Mouse (Mus musculus) lung, embryonic 16.5 days (tissue): ENCODE results near the gene Pmvk. TPM values are rescaled to one million over a fixed set of nuclear protein-coding genes. Genes with fewer than 3 reads are reported as not detected.
A peak's percentile ranks its signal among the peaks of the same experiment; 100 is the strongest.
"Not testable (repeated sequence)": the region's sequence is repeated elsewhere in the genome, so short reads cannot be mapped to it uniquely, and the experiment has no call there.

Experiments used
- ATAC-seq: fragments of 200-750 bp; cut with Nextera tagmentation; 2 replicates; pipeline ENCODE4 v1.8.0; 2017; ENCODE audit warnings: low read depth, mild to moderate bottlenecking, moderate library complexity
- H3K27ac ChIP-seq: fragments of 300-500 bp; sonication (generic); 2 replicates; pipeline ENCODE4 v1.5.1; 2014; ENCODE audit warnings: mild to moderate bottlenecking, control low read depth, low read length
- H3K27me3 ChIP-seq: fragments of 300-500 bp; sonication (generic); 2 replicates; pipeline ENCODE4 v1.6.1; 2014; ENCODE audit warnings: low read depth, low read length, mixed read lengths; ENCODE audit not compliant: control insufficient read depth, insufficient read depth
- H3K36me3 ChIP-seq: fragments of 300-500 bp; sonication (generic); 2 replicates; pipeline ENCODE4 v1.6.1; 2014; ENCODE audit warnings: low read length; ENCODE audit not compliant: control insufficient read depth, insufficient read depth
- H3K4me1 ChIP-seq: fragments of 300-500 bp; sonication (generic); replicated peaks from 2 replicates; pipeline ENCODE4 v1.6.1; 2014; ENCODE audit warnings: low read length, mixed read lengths; ENCODE audit not compliant: control insufficient read depth, insufficient read depth
- H3K4me2 ChIP-seq: fragments of 300-500 bp; sonication (generic); 2 replicates; pipeline ENCODE4 v1.6.1; 2014; ENCODE audit warnings: low read depth, low read length, control low read depth
- H3K4me3 ChIP-seq: fragments of 300-500 bp; sonication (generic); 2 replicates; pipeline ENCODE4 v1.5.1; 2014; ENCODE audit warnings: mild to moderate bottlenecking, low read length, control low read depth
- H3K9ac ChIP-seq: fragments of 300-500 bp; sonication (generic); 2 replicates; pipeline ENCODE4 v1.6.1; 2014; ENCODE audit warnings: low read length, control low read depth
- H3K9me3 ChIP-seq: fragments of 300-500 bp; sonication (generic); 2 replicates; pipeline ENCODE4 v1.6.1; 2016; ENCODE audit warnings: low read length; ENCODE audit not compliant: control insufficient read depth
- whole genome bisulfite sequencing: fragments of 180-500 bp; shearing (Covaris S2); extraction: QIAGEN DNeasy Blood & Tissue Kit; methylation state at CpG from one replicate; pipeline ENCODE4 v1.1.7; 2014; 5-methylcytosine and 5-hydroxymethylcytosine counted together
- polyA plus RNA-seq: library from polyadenylated mRNA; unstranded; fragments of >200 nt; fragmentation: Nextera tagmentation; extraction: Ambion mirVana; gene quantifications from 2 replicates; pipeline ENCODE4 v1.2.1, GENCODE M21; 2015

The Pmvk gene
- polyA plus RNA-seq, 1 experiment from 2014 or later, result 44.4 TPM

DNA sequence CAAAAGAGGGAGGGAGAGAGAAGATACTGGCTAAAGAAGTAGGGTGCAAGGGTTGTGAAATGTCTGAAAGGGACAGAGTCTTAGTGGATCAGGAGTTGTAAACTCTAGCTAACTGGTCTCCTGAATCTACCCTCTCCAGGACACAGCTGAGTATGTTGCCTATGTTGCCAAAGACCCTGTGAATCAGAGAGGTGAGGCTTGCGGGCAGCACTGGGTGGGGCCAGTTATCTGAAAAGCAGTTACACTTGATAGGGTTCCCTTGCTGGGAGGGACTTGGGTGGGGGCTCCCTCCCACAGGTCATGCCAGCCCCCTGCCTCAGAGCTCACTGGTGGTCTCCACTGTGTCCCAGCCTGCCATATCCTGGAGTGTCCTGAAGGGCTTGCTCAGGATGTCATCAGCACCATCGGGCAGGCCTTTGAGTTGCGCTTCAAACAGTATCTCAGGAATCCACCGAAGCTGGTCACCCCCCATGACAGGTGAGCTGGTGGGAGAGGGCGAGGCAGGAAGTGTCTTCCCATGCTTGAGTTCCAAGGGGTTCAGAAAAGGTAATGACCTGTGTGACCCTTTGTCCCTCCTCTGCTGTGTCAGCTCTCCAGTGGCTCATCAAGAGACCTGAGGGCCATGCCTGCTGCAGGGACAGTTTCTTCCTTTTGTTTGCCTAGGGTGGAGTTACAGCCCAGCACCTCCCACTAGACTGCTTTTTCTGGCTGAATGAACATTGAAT, 29.8 kb upstream of the Pmvk start:
- Histone ChIP-seq H3K27ac (no peak overlapping the region), H3K4me1 (peaks cover 22% of the 10 kb centered on the region), H3K27me3 (no peaks in the 10 kb centered on the region), H3K4me2 (no peak overlapping the region), H3K9me3 (no peaks in the 10 kb centered on the region), H3K36me3 (peaks cover 30% of the 10 kb centered on the region), H3K4me3 (no peak overlapping the region), H3K9ac (no peak overlapping the region)
- ATAC-seq, result no peak
- WGBS, result 88% methylated on average over 5 of the region's 5 CpGs

- no peak overlapping the region for H3K4me3 ChIP-seq
- 83% methylated on average over 5 of the region's 5 CpGs for WGBS
- no peaks in the 10 kb centered on the region for H3K27me3 ChIP-seq
- H3K9me3 ChIP-seq, result no peaks in the 10 kb centered on the region
- H3K27ac ChIP-seq, result no peak overlapping the region
- peaks cover 30% of the 10 kb centered on the region for H3K36me3 ChIP-seq
- H3K4me2 ChIP-seq, result no peak overlapping the region
- no peak for ATAC-seq
- H3K4me1 ChIP-seq, result peaks cover 19% of the 10 kb centered on the region
- H3K9ac ChIP-seq, result no peak overlapping the region
Observed at GRCm38 (mm10) chr3:89425141-89425525, 29.2 kb upstream of the Pmvk start.

- H3K4me3 ChIP-seq, result no peak overlapping the region
- H3K36me3 ChIP-seq, result peaks cover 30% of the 10 kb centered on the region
- no peak overlapping the region for H3K27ac ChIP-seq
- WGBS, result 91% methylated on average over 4 of the region's 4 CpGs
- no peaks in the 10 kb centered on the region for H3K27me3 ChIP-seq
- peaks cover 13% of the 10 kb centered on the region for H3K4me1 ChIP-seq
- ATAC-seq, result no peak
- H3K9me3 ChIP-seq, result no peaks in the 10 kb centered on the region
- H3K4me2 ChIP-seq, result no peak overlapping the region
- H3K9ac ChIP-seq, result no peak overlapping the region
Observed at GRCm38 (mm10) chr3:89425876-89426275, 28.5 kb upstream of the Pmvk start.

- H3K27me3 ChIP-seq, H3K9ac ChIP-seq, H3K4me2 ChIP-seq, H3K4me1 ChIP-seq, H3K4me3 ChIP-seq, H3K9me3 ChIP-seq, H3K27ac ChIP-seq, ATAC-seq: not testable (repeated sequence)
- WGBS, result 90% methylated on average over 7 of the region's 7 CpGs
- peaks cover 40% of the 10 kb centered on the region for H3K36me3 ChIP-seq
Observed at GRCm38 (mm10) chr3:89429021-89429420, 25.3 kb upstream of the Pmvk start.

- Histone ChIP-seq H3K4me2 (peak within 1 kb of the TSS; percentile 70), H3K27me3 (no peaks in the 10 kb centered on the region), H3K36me3 (peaks cover 36% of the 10 kb centered on the region), H3K9me3 (no peaks in the 10 kb centered on the region), H3K9ac (peak within 1 kb of the TSS; percentile 99), H3K4me1 (peaks cover 9% of the 10 kb centered on the region), H3K4me3 (peak within 1 kb of the TSS; percentile 95), H3K27ac (peak within 1 kb of the TSS; percentile 93)
- ATAC-seq, result peak; percentile 99
- 2% methylated on average over 68 of the region's 68 CpGs for WGBS
Observed at GRCm38 (mm10) chr3:89430171-89431159, 23.9 kb upstream of the Pmvk start, which contains the start of gene Pygo2. Gene Pygo2 (plus strand): TSS chr3:89430214.

GRCm38 (mm10) chr3:89432606-89433005, 21.7 kb upstream of the Pmvk start:
- H3K36me3 ChIP-seq, result peaks cover 20% of the 10 kb centered on the region
- H3K27me3 ChIP-seq, result no peaks in the 10 kb centered on the region
- no peak overlapping the region for H3K4me3 ChIP-seq
- no peak overlapping the region for H3K27ac ChIP-seq
- 95% methylated on average over 8 of the region's 8 CpGs for WGBS
- H3K4me1 ChIP-seq, result peaks cover 21% of the 10 kb centered on the region
- H3K4me2 ChIP-seq, result no peak overlapping the region
- ATAC-seq, result no peak
- no peak overlapping the region for H3K9ac ChIP-seq
- no peaks in the 10 kb centered on the region for H3K9me3 ChIP-seq

GRCm38 (mm10) chr3:89434532-89434931, 19.8 kb upstream of the Pmvk start:
- no peaks in the 10 kb centered on the region for H3K9me3 ChIP-seq
- 76% methylated on average over 11 of the region's 11 CpGs for WGBS
- H3K36me3 ChIP-seq, result peaks cover 20% of the 10 kb centered on the region
- no peaks in the 10 kb centered on the region for H3K27me3 ChIP-seq
- no peak for ATAC-seq
- no peak overlapping the region for H3K4me3 ChIP-seq
- H3K4me2 ChIP-seq, result no peak overlapping the region
- no peak overlapping the region for H3K9ac ChIP-seq
- no peak overlapping the region for H3K27ac ChIP-seq
- H3K4me1 ChIP-seq, result peaks cover 21% of the 10 kb centered on the region

DNA sequence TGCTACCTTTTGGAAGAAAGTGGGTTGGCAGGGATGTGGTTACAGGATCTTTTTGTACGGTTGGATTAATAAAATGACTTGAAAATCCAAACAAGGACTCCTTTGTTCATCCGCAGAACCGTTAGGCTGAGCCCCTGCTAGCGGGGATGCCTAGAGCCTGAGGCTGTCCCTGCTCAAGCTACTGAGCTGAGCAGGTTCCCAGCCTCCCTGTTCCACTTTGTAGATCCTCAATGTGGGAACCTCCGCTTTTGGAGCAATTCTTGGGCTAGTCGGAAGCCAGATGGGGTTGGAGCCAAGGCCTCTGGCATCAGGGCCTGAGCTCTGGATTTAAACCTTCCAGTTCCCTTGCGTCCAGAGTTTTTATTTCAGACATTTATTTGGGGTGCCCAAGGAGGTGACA, 19.3 kb upstream of the Pmvk start:
- no peak overlapping the region for H3K9ac ChIP-seq
- H3K4me1 ChIP-seq, result peaks cover 21% of the 10 kb centered on the region
- H3K36me3 ChIP-seq, result peaks cover 20% of the 10 kb centered on the region
- no peaks in the 10 kb centered on the region for H3K27me3 ChIP-seq
- WGBS, result 68% methylated on average over 7 of the region's 7 CpGs
- H3K4me2 ChIP-seq, result no peak overlapping the region
- no peak overlapping the region for H3K27ac ChIP-seq
- no peak overlapping the region for H3K4me3 ChIP-seq
- ATAC-seq, result no peak
- H3K9me3 ChIP-seq, result no peaks in the 10 kb centered on the region
